Mouse (Mus musculus) heart, adult 2 months (tissue): ENCODE measurements around the gene Ift88. TPM values are rescaled to one million over a fixed set of nuclear protein-coding genes. Genes with fewer than 3 reads are reported as not detected.
A peak's percentile ranks its signal among the peaks of the same experiment; 100 is the strongest.

Experiments used
- DNase-seq, 2 experiments: peaks; one replicate each; pipeline ENCODE4 v3.0.0; 2021
- H3K27ac ChIP-seq: fragments of 200-600 bp; 2 replicates; pipeline ENCODE4 v1.8.1; 2022
- H3K27me3 ChIP-seq: fragments of 200-500 bp; 2 replicates; pipeline ENCODE4 v1.6.1; 2012; ENCODE audit warnings: mild to moderate bottlenecking, low read length, inconsistent platforms, mixed read lengths; ENCODE audit not compliant: control insufficient read depth, insufficient read depth
- H3K36me3 ChIP-seq: fragments of 200-500 bp; 2 replicates; pipeline ENCODE4 v1.6.1; 2012; ENCODE audit warnings: low read length, inconsistent platforms; ENCODE audit not compliant: control insufficient read depth, insufficient read depth
- H3K4me1 ChIP-seq: fragments of 200-500 bp; 2 replicates; pipeline ENCODE4 v1.6.1; 2011; ENCODE audit warnings: low read length; ENCODE audit not compliant: control insufficient read depth, insufficient read depth
- H3K4me3 ChIP-seq: fragments of 200-600 bp; 2 replicates; pipeline ENCODE4 v1.8.1; 2022
- H3K79me2 ChIP-seq: fragments of 200-500 bp; replicated peaks from 2 replicates; pipeline ENCODE4 v1.6.1; 2012; ENCODE audit warnings: mild to moderate bottlenecking, inconsistent platforms, low read length, moderate library complexity, mixed read lengths; ENCODE audit not compliant: control insufficient read depth, insufficient read depth
- H3K9ac ChIP-seq: fragments of 200-500 bp; 2 replicates; pipeline ENCODE4 v1.6.1; 2012; ENCODE audit warnings: low read depth, mild to moderate bottlenecking, control low read depth, inconsistent platforms, low read length, mixed read lengths
- CTCF ChIP-seq: fragments of 200-600 bp; IDR thresholded peaks from 2 replicates; pipeline ENCODE4 v1.8.1; 2022; ENCODE audit warnings: antibody characterized with exemption, mild to moderate bottlenecking, moderate library complexity
- EP300 ChIP-seq: fragments of 200-500 bp; IDR thresholded peaks from 2 replicates; pipeline ENCODE4 v1.6.1; 2011; ENCODE audit warnings: low read depth, low read length, control low read depth; ENCODE audit not compliant: insufficient read depth
- POLR2A ChIP-seq: fragments of 200-500 bp; IDR thresholded peaks from 2 replicates; pipeline ENCODE4 v1.6.1; 2011; ENCODE audit warnings: mild to moderate bottlenecking, low read depth, low read length, control low read depth; ENCODE audit not compliant: insufficient read depth
- WGBS: fragments of 180-500 bp; shearing (Covaris S2); methylation state at CpG from one replicate; pipeline ENCODE4 v1.1.7; 2018; 5-methylcytosine and 5-hydroxymethylcytosine counted together
- intact Hi-C: fragments of 180-260 bp; cut with DNase I; formaldehyde crosslinking; loops from one replicate; pipeline ENCODE4 v1.15.1; 2025
- polyA plus RNA-seq: library from polyadenylated mRNA; depleted of rRNA; stranded (reverse); fragments of >200 nt; gene quantifications from 2 replicates; pipeline ENCODE4 v1.2.3, GENCODE M21; 2012
- total RNA-seq, 2 experiments: library from RNA; stranded (reverse); gene quantifications; 2 replicates each; pipeline ENCODE4 v1.2.3; 2021

Ift88 gene
- total and polyA plus RNA-seq, 3 experiments: 4.3 to 5.1 (median 4.5) TPM

GRCm38 (mm10) chr14:57525388-57526049, 101.7 kb downstream of the Ift88 start:
- Histone ChIP-seq H3K4me3 (peak overlapping the region; percentile 51), H3K79me2 (no peaks in the 10 kb centered on the region), H3K36me3 (no peaks in the 10 kb centered on the region), H3K27ac (no peak overlapping the region; the same call in 1 of the 2 replicates), H3K4me1 (peaks cover 5% of the 10 kb centered on the region), H3K27me3 (no peaks in the 10 kb centered on the region), H3K9ac (peak overlapping the region; percentile 75)
- 4% methylated on average over 53 of the region's 60 CpGs for WGBS
- TF ChIP-seq EP300 (no peak), CTCF (peak; percentile 25), POLR2A (no peak)
- peak; percentile 55 to 66 for DNase-seq
- intact Hi-C loops: no loop called here

- Histone ChIP-seq H3K36me3 (no peaks in the 10 kb centered on the region), H3K27ac (no peak overlapping the region), H3K4me1 (peaks cover 5% of the 10 kb centered on the region), H3K27me3 (no peaks in the 10 kb centered on the region), H3K4me3 (peak overlapping the region; percentile 51), H3K79me2 (no peaks in the 10 kb centered on the region), H3K9ac (no peak overlapping the region)
- TF ChIP-seq EP300 (no peak), POLR2A (no peak), CTCF (no peak)
- intact Hi-C loops: no loop called here
- no peak for DNase-seq
- 74% methylated on average over 10 of the region's 10 CpGs for WGBS
Measured at GRCm38 (mm10) chr14:57526050-57526623, 102.3 kb downstream of the Ift88 start.

DNA sequence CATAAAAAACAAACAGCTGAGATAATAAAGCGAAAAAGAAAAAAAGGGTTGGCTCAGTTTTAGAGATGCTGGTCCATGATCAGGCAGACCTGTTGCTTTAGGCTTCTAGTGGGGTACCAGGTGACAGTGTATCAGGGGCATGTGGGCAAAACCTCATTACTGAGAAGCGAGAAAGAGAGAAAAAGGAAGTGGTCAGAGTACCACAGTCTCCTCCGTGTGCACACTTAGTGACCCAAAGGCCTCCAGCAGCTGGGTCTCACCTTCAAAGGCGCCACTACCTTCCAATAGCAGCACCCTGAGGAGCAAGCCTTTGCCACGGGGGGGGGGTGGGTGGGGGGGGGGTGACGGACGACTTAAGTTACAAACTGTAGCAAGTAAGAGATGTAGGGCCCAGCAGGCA, 103.3 kb downstream of the Ift88 start:
- TF ChIP-seq EP300 (no peak), CTCF (no peak), POLR2A (no peak)
- no peak overlapping the region for H3K4me3 ChIP-seq
- peaks cover 5% of the 10 kb centered on the region for H3K4me1 ChIP-seq
- intact Hi-C loops: no loop called here
- H3K27me3 ChIP-seq: no peaks in the 10 kb centered on the region
- no peaks in the 10 kb centered on the region for H3K36me3 ChIP-seq
- H3K27ac ChIP-seq: no peak overlapping the region
- H3K79me2 ChIP-seq: no peaks in the 10 kb centered on the region
- H3K9ac ChIP-seq: no peak overlapping the region
- no peak for DNase-seq
- 49% methylated on average over 7 of the region's 7 CpGs for WGBS

DNA sequence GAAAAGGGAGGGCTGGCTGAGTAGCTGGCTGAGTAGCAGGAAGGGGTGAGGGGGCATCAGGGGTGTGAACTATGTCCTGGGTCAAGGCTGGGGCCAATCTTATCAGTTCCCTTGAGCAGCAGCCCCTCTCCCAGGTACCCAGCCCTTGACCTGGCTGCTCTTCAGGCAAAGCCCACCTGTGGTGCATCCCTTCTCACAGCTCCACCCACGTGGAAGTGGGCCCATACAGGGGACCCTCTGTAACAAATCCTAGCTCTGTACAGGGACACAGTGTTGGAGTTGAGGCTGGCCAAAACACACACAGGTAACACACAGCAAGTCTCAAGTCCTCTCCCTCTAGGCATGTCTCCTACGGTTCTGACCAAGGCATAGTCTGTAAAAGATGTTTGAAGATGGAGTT, 103.7 kb downstream of the Ift88 start:
- intact Hi-C loops: no loop called here
- no peak for DNase-seq
- Histone ChIP-seq H3K9ac (no peak overlapping the region), H3K27me3 (no peaks in the 10 kb centered on the region), H3K4me3 (no peak overlapping the region), H3K27ac (no peak overlapping the region), H3K4me1 (peaks cover 5% of the 10 kb centered on the region), H3K36me3 (no peaks in the 10 kb centered on the region), H3K79me2 (no peaks in the 10 kb centered on the region)
- WGBS: 58% methylated on average over 2 of the region's 2 CpGs
- no peak for TF ChIP-seq POLR2A
- TF ChIP-seq EP300: no peak
- TF ChIP-seq CTCF: no peak

- no peaks in the 10 kb centered on the region for H3K27me3 ChIP-seq
- peaks cover 5% of the 10 kb centered on the region for H3K4me1 ChIP-seq
- DNase-seq: peak; percentile 43 to 57
- intact Hi-C loops: no loop called here
- no peak overlapping the region for H3K4me3 ChIP-seq
- H3K27ac ChIP-seq: peak overlapping the region; percentile 30; the same call in 1 of the 2 replicates
- no peak overlapping the region for H3K9ac ChIP-seq
- H3K36me3 ChIP-seq: no peaks in the 10 kb centered on the region
- TF ChIP-seq POLR2A: peak; percentile 23; the same call in 1 of the 2 replicates
- TF ChIP-seq EP300: 0 out of 2 replicates have a peak, but pooled peaks have one; percentile 60
- TF ChIP-seq CTCF: no peak
- 27% methylated on average over 10 of the region's 10 CpGs for WGBS
- no peaks in the 10 kb centered on the region for H3K79me2 ChIP-seq
Measured at GRCm38 (mm10) chr14:57529086-57529785, 105.4 kb downstream of the Ift88 start.
